ENCODE assay signal across 8 mouse cellular contexts in genomic region chr19:5797381-5798111, GRCm38 (mm10). TPM values are rescaled to one million over a fixed set of nuclear protein-coding genes. Genes with fewer than 3 reads are reported as not detected.
DNase-seq lines count a peak whose midpoint lies in the region; ATAC-seq and TF ChIP-seq lines count a peak whose summit lies in the region.

No protein-coding gene starts in this region.

- no peaks in the 10 kb centered on the region for H3K27me3 ChIP-seq in heart, embryonic 10.5 days (ENCODE audit: insufficient read depth, poor library complexity, severe bottlenecking)
- no peaks in the 10 kb centered on the region for H3K27me3 ChIP-seq in E14TG2a.4 (ENCODE audit: insufficient read depth, low read length)
- no peaks in the 10 kb centered on the region for H3K27me3 ChIP-seq in embryonic facial prominence, embryonic 15.5 days
- H3K27me3 ChIP-seq in limb, embryonic 10.5 days (ENCODE audit: low read depth, poor library complexity, severe bottlenecking) = no peaks in the 10 kb centered on the region
- no peaks in the 10 kb centered on the region for H3K27me3 ChIP-seq in neural tube, embryonic 15.5 days (replicated peaks)

- H3K4me1 ChIP-seq in heart, embryonic 10.5 days = peaks cover 19% of the 10 kb centered on the region
- H3K4me1 ChIP-seq in E14TG2a.4 (replicated peaks; ENCODE audit: low read depth, low read length) = peaks cover 38% of the 10 kb centered on the region
- peaks cover 32% of the 10 kb centered on the region for H3K4me1 ChIP-seq in embryonic facial prominence, embryonic 15.5 days
- H3K4me1 ChIP-seq in limb, embryonic 10.5 days = peaks cover 23% of the 10 kb centered on the region
- peaks cover 36% of the 10 kb centered on the region for H3K4me1 ChIP-seq in neural tube, embryonic 15.5 days

- no peak for TF ChIP-seq CTCF in E14TG2a.4 (conservative IDR thresholded peaks at IDR 0.05; ENCODE audit: low read length)

- intact Hi-C loops in heart, postnatal 36 days (cut with DNase I) = no loop called here

- H3K9ac ChIP-seq in embryonic facial prominence, embryonic 15.5 days = peak overlapping the region; percentile 33
- peak overlapping the region; percentile 61 for H3K9ac ChIP-seq in neural tube, embryonic 15.5 days (replicated peaks)

- peak; percentile 73 for DNase-seq in heart, embryonic 10.5 days (ENCODE audit: low spot score)
- DNase-seq in heart, postnatal 36 days = no peak
- DNase-seq in limb, embryonic 10.5 days (ENCODE audit: low spot score) = no peak
- no peak for DNase-seq in urinary bladder, adult 2 months (ENCODE audit: low spot score)
- DNase-seq in gastrocnemius, adult 8-10 months (ENCODE audit: low spot score in 2 of 2) = no peak

- peak overlapping the region; percentile 86 for H3K4me3 ChIP-seq in heart, embryonic 10.5 days
- H3K4me3 ChIP-seq in E14TG2a.4 (replicated peaks; ENCODE audit: low read length) = peak overlapping the region; percentile 92
- peak overlapping the region; percentile 73 for H3K4me3 ChIP-seq in embryonic facial prominence, embryonic 15.5 days (replicated peaks)
- peak overlapping the region; percentile 92 for H3K4me3 ChIP-seq in limb, embryonic 10.5 days
- peak overlapping the region; percentile 88 for H3K4me3 ChIP-seq in neural tube, embryonic 15.5 days (replicated peaks)

- H3K9me3 ChIP-seq in heart, embryonic 10.5 days = no peaks in the 10 kb centered on the region
- no peaks in the 10 kb centered on the region for H3K9me3 ChIP-seq in E14TG2a.4 (ENCODE audit: low read length)
- no peaks in the 10 kb centered on the region for H3K9me3 ChIP-seq in embryonic facial prominence, embryonic 15.5 days (replicated peaks)
- H3K9me3 ChIP-seq in limb, embryonic 10.5 days (replicated peaks) = no peaks in the 10 kb centered on the region
- H3K9me3 ChIP-seq in neural tube, embryonic 15.5 days (replicated peaks) = no peaks in the 10 kb centered on the region

- ATAC-seq in embryonic facial prominence, embryonic 15.5 days (ENCODE audit: insufficient number of reproducible peaks, low FRiP score, low TSS enrichment, low read depth) = no peak
- no peak for ATAC-seq in neural tube, embryonic 15.5 days (ENCODE audit: low FRiP score)

- peak overlapping the region; percentile 100 for H3K27ac ChIP-seq in heart, embryonic 10.5 days
- H3K27ac ChIP-seq in embryonic facial prominence, embryonic 15.5 days (replicated peaks) = peak overlapping the region; percentile 35
- no peak overlapping the region for H3K27ac ChIP-seq in limb, embryonic 10.5 days
- H3K27ac ChIP-seq in neural tube, embryonic 15.5 days (replicated peaks) = 0 out of 2 replicates have a peak overlapping the region, but pooled peaks have one; percentile 20

- peaks cover 62% of the 10 kb centered on the region for H3K36me3 ChIP-seq in heart, embryonic 10.5 days
- peaks cover 69% of the 10 kb centered on the region for H3K36me3 ChIP-seq in E14TG2a.4 (ENCODE audit: insufficient read depth, low read length)
- H3K36me3 ChIP-seq in embryonic facial prominence, embryonic 15.5 days = peaks cover 42% of the 10 kb centered on the region
- H3K36me3 ChIP-seq in limb, embryonic 10.5 days = peaks cover 64% of the 10 kb centered on the region
- peaks cover 35% of the 10 kb centered on the region for H3K36me3 ChIP-seq in neural tube, embryonic 15.5 days

- H3K4me2 ChIP-seq in embryonic facial prominence, embryonic 15.5 days (replicated peaks) = peak overlapping the region; percentile 87
- H3K4me2 ChIP-seq in neural tube, embryonic 15.5 days = peak overlapping the region; percentile 93

- 38% methylated on average over 7 of the region's 7 CpGs for WGBS in heart, embryonic 10.5 days
- 7% methylated on average over 7 of the region's 7 CpGs for WGBS in embryonic facial prominence, embryonic 15.5 days
- 63% methylated on average over 7 of the region's 7 CpGs for WGBS in limb, embryonic 10.5 days
- 12% methylated on average over 7 of the region's 7 CpGs for WGBS in neural tube, embryonic 15.5 days

RNA-seq across cellular contexts. Expression of gene Scyl1, which starts 26.3 kb away (rescaled TPM):
- polyA plus RNA-seq in heart, embryonic 10.5 days (2016; fragmentation: Nextera tagmentation; extraction: Ambion mirVana) = 74.4 and 75.2 TPM in 2 replicates
- total RNA-seq in heart, postnatal 36 days (2021) = 10 to 100 TPM; 69.0 to 72.9 TPM
- 81.4 and 81.8 TPM in 2 replicates for polyA plus RNA-seq in embryonic facial prominence, embryonic 15.5 days (2015; fragmentation: Nextera tagmentation; extraction: Ambion mirVana)
- 71.6 and 78.5 TPM in 2 replicates for polyA plus RNA-seq in limb, embryonic 10.5 days (2016; fragmentation: Nextera tagmentation; extraction: Ambion mirVana)
- 81.6 and 83.1 TPM in 2 replicates for polyA plus RNA-seq in neural tube, embryonic 15.5 days (2015; fragmentation: Nextera tagmentation; extraction: Ambion mirVana)
- polyA plus RNA-seq in urinary bladder, adult 2 months (2012; rRNA removed) = 104 and 123 TPM in 2 replicates
- 10 to 100 TPM; 71.4 to 91.0 (median 82.6) TPM for total RNA-seq in gastrocnemius, adult 8-10 months (2022)

RNA-seq across cellular contexts. Expression of gene Ltbp3, which starts 56.8 kb away (rescaled TPM):
- polyA plus RNA-seq in heart, embryonic 10.5 days (2016; fragmentation: Nextera tagmentation; extraction: Ambion mirVana) = 4.2 and 4.3 TPM in 2 replicates
- total RNA-seq in heart, postnatal 36 days (2021) = 10 to 100 TPM; 36.5 to 42.2 TPM
- 52.5 and 53.5 TPM in 2 replicates for polyA plus RNA-seq in embryonic facial prominence, embryonic 15.5 days (2015; fragmentation: Nextera tagmentation; extraction: Ambion mirVana)
- 2.2 and 3.4 TPM in 2 replicates for polyA plus RNA-seq in limb, embryonic 10.5 days (2016; fragmentation: Nextera tagmentation; extraction: Ambion mirVana)
- polyA plus RNA-seq in neural tube, embryonic 15.5 days (2015; fragmentation: Nextera tagmentation; extraction: Ambion mirVana) = 15.6 and 19.1 TPM in 2 replicates
- polyA plus RNA-seq in urinary bladder, adult 2 months (2012; rRNA removed) = 132 and 164 TPM in 2 replicates
- total RNA-seq in gastrocnemius, adult 8-10 months (2022) = 10 to 100 TPM; 32.6 to 42.8 (median 39.2) TPM
